Mouse (Mus musculus) erythroblast, embryonic 14.5 days (primary cell): ENCODE data around the gene Zfp607b.

Source experiments
- GATA1 ChIP-seq: IDR thresholded peaks from 2 replicates; pipeline ENCODE4 v1.6.1; 2012; ENCODE audit warnings: low read length, inconsistent platforms, mixed read lengths
- TAL1 ChIP-seq: IDR thresholded peaks from 3 replicates; pipeline ENCODE4 v1.6.1; 2012; ENCODE audit warnings: low read length, inconsistent platforms, mixed read lengths

DNA sequence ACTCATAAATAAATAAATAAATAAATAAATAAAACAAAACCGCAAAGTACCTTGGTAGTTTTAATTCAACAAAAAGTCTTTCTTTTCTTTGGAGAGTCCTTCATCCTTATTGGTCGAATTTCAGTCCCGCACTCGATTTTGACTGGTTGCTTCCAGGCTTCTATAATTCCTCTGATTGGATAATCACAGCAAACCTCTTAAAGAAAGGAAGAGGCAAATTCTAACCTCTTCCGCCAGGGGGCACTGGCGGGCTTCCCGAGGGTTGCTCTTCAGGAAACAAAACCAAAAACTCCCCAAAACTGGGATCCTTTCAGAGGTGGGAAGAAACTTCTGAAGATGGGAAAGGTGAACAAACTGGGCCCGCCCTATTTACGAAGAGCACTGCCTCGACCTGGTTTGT lies 38.2 kb upstream of the Zfp607b start:
- no peak for TF ChIP-seq TAL1
- no peak for TF ChIP-seq GATA1
